Mouse (Mus musculus): Measurements from ENCODE around the gene Fam84b. TPM values are rescaled to one million over a fixed set of nuclear protein-coding genes. Genes with fewer than 3 reads are reported as not detected.

The Fam84b gene
- polyA plus RNA-seq, 2 experiments, result 5.4 to 9.7 TPM

GRCm38 (mm10) chr15:60875721-60876120, 22.1 kb upstream of the Fam84b start:
- no peak for DNase-seq (ENCODE audit: low spot score)
- no peak for TF ChIP-seq POLR2A (IDR thresholded peaks at IDR 0.05; ENCODE audit: borderline replicate concordance, extremely low read depth, insufficient read depth, insufficient read length)
- 85% methylated on average over 6 of the region's 6 CpGs for WGBS
- Histone ChIP-seq H3K9ac (ENCODE audit: low read depth, low read length, severe bottlenecking) (no peak overlapping the region), H3K27ac (replicated peaks; ENCODE audit: low read depth, low read length) (no peak overlapping the region), H3K4me2 (replicated peaks; ENCODE audit: low read depth, low read length, severe bottlenecking) (no peak overlapping the region), H3K9me3 (ENCODE audit: control insufficient read depth, low read length) (no peaks in the 10 kb centered on the region), H3K27me3 (ENCODE audit: control insufficient read depth, insufficient read depth, low read length) (no peaks in the 10 kb centered on the region), H3K4me1 (ENCODE audit: control insufficient read depth, insufficient read depth, low read length) (no peaks in the 10 kb centered on the region), H3K36me3 (ENCODE audit: control insufficient read depth, insufficient read depth, low read length) (no peaks in the 10 kb centered on the region), H3K4me3 (replicated peaks; ENCODE audit: low read length) (no peak overlapping the region)
- no peak for ATAC-seq (ENCODE audit: low FRiP score, low read depth)

DNA sequence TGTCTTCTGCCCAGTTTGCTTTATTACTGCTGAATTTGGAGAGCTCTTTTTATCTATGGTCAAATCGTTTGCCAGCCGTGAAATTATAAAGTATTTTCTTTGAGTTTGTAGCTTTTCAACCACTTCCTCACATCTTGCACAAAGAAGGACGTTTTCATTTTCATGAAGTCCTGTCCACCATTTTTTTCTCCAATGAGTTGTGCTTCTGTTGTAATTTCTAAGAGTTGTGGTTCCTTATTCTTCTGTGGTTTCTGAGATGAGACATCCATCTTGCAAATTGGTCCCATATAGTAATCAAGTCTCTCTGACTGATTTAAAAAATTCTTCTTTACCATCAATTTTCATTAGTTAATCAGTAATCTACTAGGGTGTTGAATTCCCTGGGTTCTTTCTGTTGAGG, 8.8 kb upstream of the Fam84b start:
- Histone ChIP-seq H3K9me3 (ENCODE audit: control insufficient read depth, low read length) (no peaks in the 10 kb centered on the region), H3K4me2 (replicated peaks; ENCODE audit: low read depth, low read length, severe bottlenecking) (no peak overlapping the region), H3K27ac (replicated peaks; ENCODE audit: low read depth, low read length) (no peak overlapping the region), H3K27me3 (ENCODE audit: control insufficient read depth, insufficient read depth, low read length) (no peaks in the 10 kb centered on the region), H3K9ac (ENCODE audit: low read depth, low read length, severe bottlenecking) (no peak overlapping the region), H3K36me3 (ENCODE audit: control insufficient read depth, insufficient read depth, low read length) (no peaks in the 10 kb centered on the region), H3K4me3 (replicated peaks; ENCODE audit: low read length) (no peak overlapping the region), H3K4me1 (ENCODE audit: control insufficient read depth, insufficient read depth, low read length) (no peaks in the 10 kb centered on the region)
- DNase-seq (ENCODE audit: low spot score) (no peak), ATAC-seq (ENCODE audit: low FRiP score, low read depth) (no peak)
- TF ChIP-seq POLR2A (IDR thresholded peaks at IDR 0.05; ENCODE audit: borderline replicate concordance, extremely low read depth, insufficient read depth, insufficient read length), result no peak
- 85% methylated on average over 3 of the region's 3 CpGs for WGBS

- Histone ChIP-seq H3K27ac (replicated peaks; ENCODE audit: low read depth, low read length) (no peak overlapping the region), H3K4me3 (replicated peaks; ENCODE audit: low read length) (no peak overlapping the region), H3K9me3 (ENCODE audit: control insufficient read depth, low read length) (no peaks in the 10 kb centered on the region), H3K36me3 (ENCODE audit: control insufficient read depth, insufficient read depth, low read length) (no peaks in the 10 kb centered on the region), H3K27me3 (ENCODE audit: control insufficient read depth, insufficient read depth, low read length) (no peaks in the 10 kb centered on the region), H3K4me2 (replicated peaks; ENCODE audit: low read depth, low read length, severe bottlenecking) (no peak overlapping the region), H3K9ac (ENCODE audit: low read depth, low read length, severe bottlenecking) (no peak overlapping the region), H3K4me1 (ENCODE audit: control insufficient read depth, insufficient read depth, low read length) (peaks cover 14% of the 10 kb centered on the region)
- 56% methylated on average over 1 of the region's 1 CpGs for WGBS
- no peak for ATAC-seq (ENCODE audit: low FRiP score, low read depth)
- no peak for TF ChIP-seq POLR2A (IDR thresholded peaks at IDR 0.05; ENCODE audit: borderline replicate concordance, extremely low read depth, insufficient read depth, insufficient read length)
- no peak for DNase-seq (ENCODE audit: low spot score)
These were observed 1.5 kb upstream of the Fam84b start for GRCm38 (mm10) chr15:60855112-60855511.

DNA sequence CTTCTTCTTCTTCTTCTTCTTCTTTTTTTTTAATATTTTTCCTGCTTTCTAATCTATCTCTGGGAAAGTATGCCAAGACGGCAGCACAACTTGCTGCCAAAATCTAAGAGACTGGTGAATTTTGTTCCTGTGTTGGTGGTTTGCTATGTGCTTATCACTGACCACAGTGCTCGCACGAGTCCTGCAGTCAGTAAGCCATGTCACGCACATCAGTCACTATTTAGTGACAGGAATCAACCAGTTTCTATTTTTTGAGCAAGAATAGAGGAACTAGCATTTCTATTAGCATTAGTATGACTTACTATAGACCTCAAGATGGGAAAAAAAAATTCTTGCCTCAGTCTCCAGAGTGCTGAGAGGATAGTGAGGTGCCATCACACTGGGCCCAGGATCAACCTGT, 573 bp upstream of the Fam84b start:
- TF ChIP-seq POLR2A (IDR thresholded peaks at IDR 0.05; ENCODE audit: borderline replicate concordance, extremely low read depth, insufficient read depth, insufficient read length), result no peak
- Histone ChIP-seq H3K4me1 (ENCODE audit: control insufficient read depth, insufficient read depth, low read length) (peaks cover 14% of the 10 kb centered on the region), H3K27ac (replicated peaks; ENCODE audit: low read depth, low read length) (no peak overlapping the region), H3K27me3 (ENCODE audit: control insufficient read depth, insufficient read depth, low read length) (no peaks in the 10 kb centered on the region), H3K4me2 (replicated peaks; ENCODE audit: low read depth, low read length, severe bottlenecking) (no peak overlapping the region), H3K9me3 (ENCODE audit: control insufficient read depth, low read length) (no peaks in the 10 kb centered on the region), H3K36me3 (ENCODE audit: control insufficient read depth, insufficient read depth, low read length) (no peaks in the 10 kb centered on the region), H3K4me3 (replicated peaks; ENCODE audit: low read length) (no peak overlapping the region), H3K9ac (ENCODE audit: low read depth, low read length, severe bottlenecking) (no peak overlapping the region)
- no peak for ATAC-seq (ENCODE audit: low FRiP score, low read depth)
- no peak for DNase-seq (ENCODE audit: low spot score)
- 84% methylated on average over 4 of the region's 4 CpGs for WGBS

- DNase-seq (ENCODE audit: low spot score) (no peak), ATAC-seq (ENCODE audit: low FRiP score, low read depth) (no peak)
- no peak overlapping the region for H3K4me2 ChIP-seq (replicated peaks; ENCODE audit: low read depth, low read length, severe bottlenecking)
- 50% methylated on average over 3 of the region's 3 CpGs for WGBS
- no peak overlapping the region for H3K27ac ChIP-seq (replicated peaks; ENCODE audit: low read depth, low read length)
- no peak overlapping the region for H3K9ac ChIP-seq (ENCODE audit: low read depth, low read length, severe bottlenecking)
- no peaks in the 10 kb centered on the region for H3K27me3 ChIP-seq (ENCODE audit: control insufficient read depth, insufficient read depth, low read length)
- peaks cover 12% of the 10 kb centered on the region for H3K4me1 ChIP-seq (ENCODE audit: control insufficient read depth, insufficient read depth, low read length)
- H3K4me3 ChIP-seq (replicated peaks; ENCODE audit: low read length), result no peak overlapping the region
- H3K36me3 ChIP-seq (ENCODE audit: control insufficient read depth, insufficient read depth, low read length), result no peaks in the 10 kb centered on the region
- no peak for TF ChIP-seq POLR2A (IDR thresholded peaks at IDR 0.05; ENCODE audit: borderline replicate concordance, extremely low read depth, insufficient read depth, insufficient read length)
- H3K9me3 ChIP-seq (ENCODE audit: control insufficient read depth, low read length), result no peaks in the 10 kb centered on the region
These were observed 4.9 kb downstream of the Fam84b start for GRCm38 (mm10) chr15:60848630-60849029.

GRCm38 (mm10) chr15:60846291-60846690, 7.3 kb downstream of the Fam84b start:
- DNase-seq (ENCODE audit: low spot score), result no peak
- 33% methylated on average over 6 of the region's 6 CpGs for WGBS
- no peak overlapping the region for H3K4me3 ChIP-seq (replicated peaks; ENCODE audit: low read length)
- no peaks in the 10 kb centered on the region for H3K27me3 ChIP-seq (ENCODE audit: control insufficient read depth, insufficient read depth, low read length)
- no peak overlapping the region for H3K27ac ChIP-seq (replicated peaks; ENCODE audit: low read depth, low read length)
- no peak for TF ChIP-seq POLR2A (IDR thresholded peaks at IDR 0.05; ENCODE audit: borderline replicate concordance, extremely low read depth, insufficient read depth, insufficient read length)
- no peak for ATAC-seq (ENCODE audit: low FRiP score, low read depth)
- H3K4me1 ChIP-seq (ENCODE audit: control insufficient read depth, insufficient read depth, low read length), result peaks cover 3% of the 10 kb centered on the region; the same call in 1 of the 2 replicates
- no peaks in the 10 kb centered on the region for H3K36me3 ChIP-seq (ENCODE audit: control insufficient read depth, insufficient read depth, low read length)
- no peak overlapping the region for H3K9ac ChIP-seq (ENCODE audit: low read depth, low read length, severe bottlenecking)
- no peak overlapping the region for H3K4me2 ChIP-seq (replicated peaks; ENCODE audit: low read depth, low read length, severe bottlenecking)
- no peaks in the 10 kb centered on the region for H3K9me3 ChIP-seq (ENCODE audit: control insufficient read depth, low read length)

All from limb, embryonic 14.5 days (tissue).